Mouse (Mus musculus) hindbrain, postnatal 0 days (tissue): ENCODE measurements around the gene Upf2. TPM values are rescaled to one million over a fixed set of nuclear protein-coding genes. Genes with fewer than 3 reads are reported as not detected.

Experiments
- ATAC-seq: fragments of 200-750 bp; cut with Nextera tagmentation; 2 replicates; pipeline ENCODE4 v1.8.0; 2017; ENCODE audit warnings: mild to moderate bottlenecking, moderate TSS enrichment, moderate library complexity
- DNase-seq: peaks from one replicate; pipeline ENCODE4 v3.0.0-alpha.2; 2015; ENCODE audit warnings: low spot score
- H3K27ac ChIP-seq: fragments of 300-500 bp; sonication (generic); 2 replicates; pipeline ENCODE4 v1.5.1; 2014; ENCODE audit warnings: mild to moderate bottlenecking
- H3K27me3 ChIP-seq: fragments of 300-500 bp; sonication (generic); 2 replicates; pipeline ENCODE4 v1.6.1; 2014; ENCODE audit warnings: low read length, mixed read lengths; ENCODE audit not compliant: insufficient read depth
- H3K36me3 ChIP-seq: fragments of 300-500 bp; sonication (generic); 2 replicates; pipeline ENCODE4 v1.6.1; 2014; ENCODE audit warnings: low read length, mixed read lengths; ENCODE audit not compliant: insufficient read depth
- H3K4me1 ChIP-seq: fragments of 300-500 bp; sonication (generic); 2 replicates; pipeline ENCODE4 v1.6.1; 2014; ENCODE audit warnings: antibody characterized with exemption, low read length, mixed read lengths; ENCODE audit not compliant: insufficient read depth
- H3K4me2 ChIP-seq: fragments of 300-500 bp; sonication (generic); 2 replicates; pipeline ENCODE4 v1.6.1; 2014; ENCODE audit warnings: low read depth, mild to moderate bottlenecking, low read length, moderate library complexity, mixed read lengths
- H3K4me3 ChIP-seq: fragments of 300-500 bp; sonication (generic); 2 replicates; pipeline ENCODE4 v1.5.1; 2014; ENCODE audit warnings: low read length
- H3K9ac ChIP-seq: fragments of 300-500 bp; sonication (generic); replicated peaks from 2 replicates; pipeline ENCODE4 v1.6.1; 2014; ENCODE audit warnings: mild to moderate bottlenecking, low read length, moderate library complexity, mixed read lengths
- H3K9me3 ChIP-seq: fragments of 300-500 bp; sonication (generic); 2 replicates; pipeline ENCODE4 v1.6.1; 2016; ENCODE audit warnings: low read length, mixed read lengths
- CTCF ChIP-seq: IDR thresholded peaks from 2 replicates; pipeline ENCODE4 v1.5.1; 2016; ENCODE audit warnings: antibody characterized with exemption, control low read depth, low read depth
- WGBS: fragments of 180-500 bp; shearing (Covaris S2); extraction: QIAGEN DNeasy Blood & Tissue Kit; methylation state at CpG from one replicate; pipeline ENCODE4 v1.1.7; 2014; 5-methylcytosine and 5-hydroxymethylcytosine counted together
- polyA plus RNA-seq: library from polyadenylated mRNA; unstranded; fragments of >200 nt; fragmentation: Nextera tagmentation; extraction: Ambion mirVana; gene quantifications from 2 replicates; pipeline ENCODE4 v1.2.1, GENCODE M21; 2015
- total RNA-seq: library from RNA; depleted of rRNA; stranded (reverse); fragments of >200 nt; gene quantifications from 2 replicates; pipeline ENCODE4 v1.2.3, GENCODE M21; 2014

Gene Upf2
- total and polyA plus RNA-seq, 2 experiments from 2014 or later = 4.3 to 6.2 TPM

DNA sequence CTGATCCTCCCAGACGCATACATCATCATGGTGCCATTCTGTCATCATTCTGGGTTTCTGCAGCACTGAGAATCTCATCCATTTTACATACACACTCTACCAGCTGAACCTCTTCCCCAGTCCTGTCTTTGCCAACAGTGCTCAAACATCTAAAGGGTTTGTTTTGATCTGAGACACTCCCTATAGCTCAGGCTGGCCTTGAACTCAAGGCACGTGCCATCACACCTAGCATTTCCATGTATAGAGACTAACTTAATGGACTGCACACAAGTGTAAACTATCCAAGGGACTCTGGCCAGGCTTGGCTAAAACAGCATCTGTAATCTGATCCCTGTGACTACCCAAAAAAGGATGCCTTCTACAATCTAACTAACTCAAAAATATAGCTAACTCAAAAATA lies 108.0 kb downstream of the Upf2 start:
- H3K9me3 ChIP-seq = no peaks in the 10 kb centered on the region
- no peaks in the 10 kb centered on the region for H3K4me1 ChIP-seq
- H3K27ac ChIP-seq = no peak overlapping the region
- no peak overlapping the region for H3K4me3 ChIP-seq
- H3K36me3 ChIP-seq = peaks cover 12% of the 10 kb centered on the region
- ATAC-seq (no peak), DNase-seq (no peak)
- no peak overlapping the region for H3K4me2 ChIP-seq
- WGBS = 86% methylated on average over 2 of the region's 2 CpGs
- H3K9ac ChIP-seq = no peak overlapping the region
- no peaks in the 10 kb centered on the region for H3K27me3 ChIP-seq
- no peak for TF ChIP-seq CTCF

DNA sequence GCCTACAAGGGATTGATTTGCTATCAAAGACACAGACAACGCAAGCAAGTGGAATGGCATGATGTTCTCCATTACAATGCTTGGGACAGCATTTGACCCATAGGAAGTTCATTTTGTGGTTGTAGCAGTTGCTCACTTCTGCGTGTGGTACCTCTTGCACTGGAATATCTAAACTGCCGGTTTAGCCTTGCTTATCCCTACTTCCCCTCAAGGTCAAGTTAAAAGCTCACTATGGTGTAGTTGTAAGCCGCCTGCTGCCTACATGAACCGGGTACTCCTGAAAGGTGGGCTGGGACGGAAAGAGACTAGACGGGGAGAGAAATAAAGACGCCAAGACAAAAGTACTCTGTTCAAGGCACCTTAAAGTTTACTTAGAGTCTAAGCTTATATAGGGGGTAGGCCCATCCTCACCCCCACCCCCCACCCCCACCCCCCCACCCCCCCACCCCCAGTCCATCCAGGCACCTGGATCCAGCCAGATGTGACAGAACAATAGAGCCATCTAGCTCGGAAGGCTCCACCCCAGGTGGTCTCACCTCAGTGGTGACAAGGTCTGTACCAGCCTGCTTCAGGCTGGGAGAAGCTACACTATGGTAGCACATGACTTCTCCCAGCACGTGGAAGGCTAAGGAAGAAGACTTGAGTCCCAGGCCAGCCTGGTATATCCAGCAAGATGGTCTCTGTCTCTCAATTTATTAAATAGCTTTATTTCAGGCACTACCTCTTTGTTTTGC lies 109.0 kb downstream of the Upf2 start:
- 69% methylated on average over 10 of the region's 10 CpGs for WGBS
- H3K9ac ChIP-seq = no peak overlapping the region
- H3K27me3 ChIP-seq = no peaks in the 10 kb centered on the region
- peaks cover 9% of the 10 kb centered on the region for H3K36me3 ChIP-seq
- H3K27ac ChIP-seq = no peak overlapping the region
- no peaks in the 10 kb centered on the region for H3K9me3 ChIP-seq
- H3K4me2 ChIP-seq = no peak overlapping the region
- no peaks in the 10 kb centered on the region for H3K4me1 ChIP-seq
- no peak for DNase-seq
- no peak for ATAC-seq
- no peak for TF ChIP-seq CTCF
- H3K4me3 ChIP-seq = no peak overlapping the region

DNA sequence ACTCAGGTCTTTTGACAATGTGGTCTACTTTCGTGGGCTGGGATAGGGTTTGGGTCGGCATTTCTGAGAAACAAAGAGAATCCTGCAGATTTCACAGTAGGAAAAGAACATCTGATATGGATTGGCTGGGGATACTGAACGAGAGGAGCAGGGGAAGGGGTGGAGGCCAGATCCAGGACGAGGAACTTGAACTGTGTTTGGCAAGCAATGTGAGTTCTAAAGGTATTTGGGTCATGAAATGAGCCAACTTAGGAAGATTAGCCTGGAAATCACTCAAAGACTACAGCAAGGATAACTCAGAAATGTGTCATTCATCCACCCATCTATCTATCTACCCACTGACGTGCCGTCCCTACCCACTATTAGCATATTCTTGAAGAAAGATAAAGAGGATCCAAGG lies 116.1 kb downstream of the Upf2 start:
- 81% methylated on average over 6 of the region's 6 CpGs for WGBS
- no peaks in the 10 kb centered on the region for H3K27me3 ChIP-seq
- H3K36me3 ChIP-seq = no peaks in the 10 kb centered on the region
- no peak overlapping the region for H3K9ac ChIP-seq
- H3K27ac ChIP-seq = no peak overlapping the region
- H3K4me2 ChIP-seq = no peak overlapping the region
- no peak for DNase-seq
- H3K9me3 ChIP-seq = 0 out of 2 replicates have a peak, but pooled peaks cover 4% of the 10 kb centered on the region
- TF ChIP-seq CTCF = no peak
- H3K4me1 ChIP-seq = no peaks in the 10 kb centered on the region
- H3K4me3 ChIP-seq = no peak overlapping the region
- no peak for ATAC-seq

DNA sequence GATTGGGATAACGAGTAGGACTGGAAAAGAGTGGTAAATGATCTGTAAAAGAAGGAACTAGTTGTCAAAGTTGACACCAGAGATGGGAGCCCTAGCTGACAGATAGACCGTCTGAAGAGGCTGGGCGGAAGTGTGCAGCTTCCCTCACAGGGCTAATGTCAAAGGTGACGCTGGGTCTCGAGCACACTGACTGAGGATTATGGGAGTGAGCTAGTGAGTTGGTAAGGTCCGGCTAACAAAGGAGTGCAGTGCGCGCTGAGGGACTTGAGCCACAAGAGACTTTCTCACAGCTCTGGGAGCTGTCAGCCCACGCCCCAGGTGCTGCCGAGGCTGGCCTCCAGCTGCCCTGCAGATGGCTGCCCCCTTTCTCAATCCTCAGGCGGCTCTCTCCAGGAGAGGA lies 119.7 kb downstream of the Upf2 start:
- WGBS = 64% methylated on average over 11 of the region's 11 CpGs
- Histone ChIP-seq H3K4me1 (no peaks in the 10 kb centered on the region), H3K27me3 (no peaks in the 10 kb centered on the region), H3K27ac (no peak overlapping the region), H3K36me3 (no peaks in the 10 kb centered on the region), H3K9ac (no peak overlapping the region), H3K4me2 (no peak overlapping the region), H3K9me3 (0 out of 2 replicates have a peak, but pooled peaks cover 4% of the 10 kb centered on the region), H3K4me3 (no peak overlapping the region)
- TF ChIP-seq CTCF = no peak
- ATAC-seq (no peak), DNase-seq (no peak)

DNA sequence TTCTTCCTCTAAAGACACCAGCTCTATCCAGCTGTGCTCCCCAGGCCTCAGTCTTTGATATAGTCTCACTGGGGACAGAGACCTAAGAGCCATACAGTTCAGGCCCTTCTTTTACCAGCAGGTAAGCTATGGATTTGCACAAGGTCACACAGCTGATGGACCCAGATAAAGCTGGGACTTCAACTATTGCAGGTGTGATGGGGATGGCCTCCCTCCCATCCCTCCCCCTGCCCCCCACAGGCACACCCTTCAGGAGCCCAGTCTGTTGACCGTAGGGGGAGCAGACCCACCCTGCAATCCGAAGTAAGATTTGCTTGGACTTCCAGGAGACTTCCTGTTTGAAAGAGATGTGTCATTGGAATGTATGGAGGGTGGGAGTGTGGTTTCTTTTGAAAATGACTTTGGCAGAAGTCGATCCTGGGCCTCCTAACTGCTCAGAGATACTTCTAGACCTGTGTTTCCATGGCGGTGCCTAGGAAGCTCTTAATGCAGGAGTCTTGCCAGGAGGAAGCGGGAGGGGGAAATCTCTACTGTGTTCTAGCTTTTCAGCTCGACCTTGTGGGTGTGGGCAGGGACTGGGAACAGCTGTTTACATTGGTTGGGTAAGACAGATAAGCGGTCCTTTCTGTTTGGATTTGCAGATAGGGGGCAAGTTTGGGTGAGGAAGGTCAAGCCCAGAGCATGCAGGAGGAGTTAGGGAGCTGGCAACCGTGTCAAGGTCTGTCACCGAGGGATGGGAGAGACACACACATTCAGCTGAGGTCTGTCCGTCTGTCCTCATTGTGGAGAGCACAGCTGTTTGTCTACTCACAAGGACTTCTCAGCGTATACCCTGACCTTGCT lies 120.5 kb downstream of the Upf2 start:
- no peak for DNase-seq
- ATAC-seq = no peak

DNA sequence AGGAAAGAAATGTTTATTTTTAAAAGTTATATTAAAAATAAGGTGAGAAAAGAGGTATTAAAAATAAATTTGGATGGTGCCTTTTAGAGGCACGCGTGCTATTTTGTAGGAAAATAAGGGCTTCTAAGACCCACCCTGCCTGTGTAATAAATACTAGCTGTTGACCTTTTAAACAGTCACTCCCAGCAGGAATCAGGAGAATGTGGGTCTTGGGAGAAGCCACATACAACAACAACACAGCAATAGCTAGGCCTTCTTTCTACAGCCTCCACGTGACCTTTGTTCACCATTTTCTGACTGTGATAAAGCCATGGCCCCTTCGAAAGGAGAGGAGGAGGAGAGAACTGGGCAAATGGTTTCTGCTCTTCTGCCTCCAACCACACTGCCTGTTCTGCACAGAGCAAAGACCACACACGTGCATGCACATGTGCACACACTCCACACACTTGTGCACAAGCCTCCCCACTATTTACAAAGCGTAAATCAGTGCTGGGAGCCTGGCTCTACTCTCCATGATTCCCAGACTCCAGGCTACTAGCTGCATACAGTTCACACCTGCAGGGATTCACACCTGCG lies 121.5 kb downstream of the Upf2 start:
- Histone ChIP-seq H3K4me2 (no peak overlapping the region), H3K9me3 (no peaks in the 10 kb centered on the region), H3K9ac (no peak overlapping the region), H3K4me1 (no peaks in the 10 kb centered on the region), H3K27ac (no peak overlapping the region), H3K27me3 (no peaks in the 10 kb centered on the region), H3K36me3 (no peaks in the 10 kb centered on the region), H3K4me3 (no peak overlapping the region)
- WGBS = 85% methylated on average over 7 of the region's 7 CpGs
- DNase-seq (no peak), ATAC-seq (no peak)
- no peak for TF ChIP-seq CTCF

More for the DNA sequence above, 120.5 kb downstream of the Upf2 start:
- H3K4me3 ChIP-seq = no peak overlapping the region
- H3K4me1 ChIP-seq = no peaks in the 10 kb centered on the region
- H3K9ac ChIP-seq = no peak overlapping the region
- H3K4me2 ChIP-seq = no peak overlapping the region
- H3K9me3 ChIP-seq = 0 out of 2 replicates have a peak, but pooled peaks cover 4% of the 10 kb centered on the region
- WGBS = 49% methylated on average over 11 of the region's 11 CpGs
- TF ChIP-seq CTCF = no peak
- no peak overlapping the region for H3K27ac ChIP-seq
- H3K27me3 ChIP-seq = no peaks in the 10 kb centered on the region
- H3K36me3 ChIP-seq = no peaks in the 10 kb centered on the region
